Comparison of ENCODE assay signal across 28 mouse cellular contexts in genomic region chr13:24709656-24710396, GRCm38 (mm10). TPM values are rescaled to one million over a fixed set of nuclear protein-coding genes. Genes with fewer than 3 reads are reported as not detected.
DNase-seq lines count a peak whose midpoint lies in the region; ATAC-seq and TF ChIP-seq lines count a peak whose summit lies in the region.
"Had no signal": no experiment of that assay in that cellular context is flagged by ENCODE, and none has a peak within 500 bp of the region (broad histone marks: within the 10 kb centered on the region; RNA-seq: fewer than 3 reads in every experiment).

No protein-coding gene starts in this region.

- TF ChIP-seq CTCF in heart, postnatal 0 days (IDR thresholded peaks at IDR 0.05; ENCODE audit: low read depth) = no peak
- TF ChIP-seq CTCF in stomach, postnatal 0 days (IDR thresholded peaks at IDR 0.05; ENCODE audit: low read depth) = no peak

- TF ChIP-seq EP300 in heart, postnatal 0 days (IDR thresholded peaks at IDR 0.05; ENCODE audit: low read depth) = no peak
- TF ChIP-seq EP300 in stomach, postnatal 0 days (optimal IDR thresholded peaks at IDR 0.05) = no peak

- no peaks in the 10 kb centered on the region for H3K9me3 ChIP-seq in heart, postnatal 0 days (replicated peaks; ENCODE audit: control insufficient read depth, low read length)
- no peaks in the 10 kb centered on the region for H3K9me3 ChIP-seq in lung, embryonic 16.5 days (ENCODE audit: control insufficient read depth, low read length)
- no peaks in the 10 kb centered on the region for H3K9me3 ChIP-seq in stomach, postnatal 0 days (ENCODE audit: control insufficient read depth, low read length)
- H3K9me3 ChIP-seq in hindbrain, embryonic 11.5 days (ENCODE audit: control insufficient read depth, low read length) = no peaks in the 10 kb centered on the region

- intact Hi-C loops in heart, postnatal 14 days (cut with DNase I) = loop anchor here (5.0 kb wide), 1 partner anchor 67 kb away; no protein-coding TSS in a partner anchor

- H3K4me3 ChIP-seq in heart, postnatal 0 days (ENCODE audit: low read depth, low read length) = no peak overlapping the region
- no peak overlapping the region for H3K4me3 ChIP-seq in lung, embryonic 16.5 days (ENCODE audit: low read length)
- no peak overlapping the region for H3K4me3 ChIP-seq in stomach, postnatal 0 days (ENCODE audit: low read depth, low read length)
- no peak overlapping the region for H3K4me3 ChIP-seq in hindbrain, embryonic 11.5 days (ENCODE audit: low read depth, low read length)
- H3K4me3 ChIP-seq: erythroblast, embryonic 14.5 days; heart, adult 2 months; myocyte had no signal

- no peak overlapping the region for H3K9ac ChIP-seq in heart, postnatal 0 days (replicated peaks; ENCODE audit: low read depth, low read length)
- no peak overlapping the region; the same call in 1 of the 2 replicates for H3K9ac ChIP-seq in lung, embryonic 16.5 days (ENCODE audit: low read length)
- no peak overlapping the region for H3K9ac ChIP-seq in stomach, postnatal 0 days (ENCODE audit: low read length)
- no peak overlapping the region for H3K9ac ChIP-seq in hindbrain, embryonic 11.5 days (ENCODE audit: low read depth, low read length)
- H3K9ac ChIP-seq: hindbrain, embryonic 14.5 days had no signal

- 0 out of 2 replicates have a peak, but pooled peaks cover 12% of the 10 kb centered on the region for H3K4me1 ChIP-seq in heart, postnatal 0 days (ENCODE audit: control insufficient read depth, insufficient read depth)
- peaks cover 10% of the 10 kb centered on the region for H3K4me1 ChIP-seq in lung, embryonic 16.5 days (replicated peaks; ENCODE audit: control insufficient read depth, insufficient read depth, low read length)
- H3K4me1 ChIP-seq in stomach, postnatal 0 days (replicated peaks; ENCODE audit: control insufficient read depth, insufficient read depth) = no peaks in the 10 kb centered on the region
- no peaks in the 10 kb centered on the region for H3K4me1 ChIP-seq in hindbrain, embryonic 11.5 days (replicated peaks; ENCODE audit: control insufficient read depth, insufficient read depth, low read length)

- H3K36me3 ChIP-seq in heart, postnatal 0 days (replicated peaks; ENCODE audit: control insufficient read depth, insufficient read depth, low read length) = peaks cover 33% of the 10 kb centered on the region
- H3K36me3 ChIP-seq in lung, embryonic 16.5 days (ENCODE audit: control insufficient read depth, insufficient read depth, low read length) = no peaks in the 10 kb centered on the region
- no peaks in the 10 kb centered on the region for H3K36me3 ChIP-seq in stomach, postnatal 0 days (ENCODE audit: control insufficient read depth, insufficient read depth, low read length)
- H3K36me3 ChIP-seq in hindbrain, embryonic 11.5 days (ENCODE audit: control insufficient read depth, insufficient read depth, low read length) = no peaks in the 10 kb centered on the region

- peak overlapping the region; percentile 49; the same call in 1 of the 2 replicates for H3K27ac ChIP-seq in heart, postnatal 0 days (ENCODE audit: low read depth)
- peak overlapping the region; percentile 14 for H3K27ac ChIP-seq in lung, embryonic 16.5 days (ENCODE audit: low read length)
- no peak overlapping the region for H3K27ac ChIP-seq in stomach, postnatal 0 days (replicated peaks)
- no peak overlapping the region for H3K27ac ChIP-seq in hindbrain, embryonic 11.5 days (ENCODE audit: low read depth, low read length)

- no peak for ATAC-seq in heart, postnatal 0 days (ENCODE audit: insufficient read depth, low read depth)
- ATAC-seq in lung, embryonic 16.5 days (ENCODE audit: low read depth) = 0 out of 2 replicates have a peak, but pooled peaks have one; percentile 41
- ATAC-seq in stomach, postnatal 0 days (ENCODE audit: low FRiP score, low TSS enrichment) = peak; percentile 64
- ATAC-seq in hindbrain, embryonic 11.5 days (ENCODE audit: low FRiP score) = no peak
- ATAC-seq: forebrain, embryonic 14.5 days had no signal

- H3K27me3 ChIP-seq in heart, postnatal 0 days (ENCODE audit: control insufficient read depth, insufficient read depth, low read length) = no peaks in the 10 kb centered on the region
- H3K27me3 ChIP-seq in lung, embryonic 16.5 days (ENCODE audit: control insufficient read depth, insufficient read depth, low read depth, low read length) = no peaks in the 10 kb centered on the region
- no peaks in the 10 kb centered on the region for H3K27me3 ChIP-seq in stomach, postnatal 0 days (ENCODE audit: control insufficient read depth, insufficient read depth, low read length)
- H3K27me3 ChIP-seq in hindbrain, embryonic 11.5 days (ENCODE audit: control insufficient read depth, insufficient read depth, low read length) = no peaks in the 10 kb centered on the region

- H3K4me2 ChIP-seq in heart, postnatal 0 days (ENCODE audit: low read depth, low read length) = no peak overlapping the region
- H3K4me2 ChIP-seq in lung, embryonic 16.5 days (ENCODE audit: low read depth, low read length) = no peak overlapping the region
- H3K4me2 ChIP-seq in stomach, postnatal 0 days (replicated peaks; ENCODE audit: low read depth) = no peak overlapping the region
- H3K4me2 ChIP-seq in hindbrain, embryonic 11.5 days (replicated peaks; ENCODE audit: low read depth, low read length) = no peak overlapping the region
- H3K4me2 ChIP-seq: hindbrain, embryonic 14.5 days; liver, embryonic 11.5 days had no signal

- no peak for DNase-seq in heart, postnatal 0 days (ENCODE audit: low spot score)
- DNase-seq in heart, postnatal 14 days = no peak
- DNase-seq in lung, postnatal 25 days (ENCODE audit: low spot score) = no peak
- DNase-seq in stomach, postnatal 0 days (ENCODE audit: low spot score) = peak; percentile 47
- DNase-seq in B cell, adult 2 months = no peak
- no peak for DNase-seq in hindbrain, embryonic 11.5 days (ENCODE audit: low spot score)
- DNase-seq: cerebellum, adult 8-10 months; gastrocnemius, postnatal 10 days; heart, adult 2 months; kidney, postnatal 25 days; midbrain, embryonic 14.5 days; right cerebral cortex, postnatal 14 days had no signal

- 86% methylated on average over 12 of the region's 12 CpGs for WGBS in heart, postnatal 0 days
- WGBS in lung, embryonic 16.5 days = 54% methylated on average over 12 of the region's 12 CpGs
- 65% methylated on average over 12 of the region's 12 CpGs for WGBS in stomach, postnatal 0 days
- WGBS in hindbrain, embryonic 11.5 days = 73% methylated on average over 12 of the region's 12 CpGs

RNA-seq across cellular contexts. Expression of gene Armh2, which starts 31.2 kb away (rescaled TPM):
- not detected in 2 replicates for total RNA-seq in heart, postnatal 0 days (2014; rRNA removed; ENCODE audit: low replicate concordance)
- not detected in 2 replicates for polyA plus RNA-seq in heart, postnatal 0 days (2015; fragmentation: Nextera tagmentation; extraction: Ambion mirVana)
- not detected for total RNA-seq in heart, postnatal 14 days (2021)
- polyA plus RNA-seq in lung, embryonic 16.5 days (2015; fragmentation: Nextera tagmentation; extraction: Ambion mirVana) = not detected in 2 replicates
- polyA plus RNA-seq in stomach, postnatal 0 days (2015; fragmentation: Nextera tagmentation; extraction: Ambion mirVana) = not detected in 2 replicates
- polyA plus RNA-seq in hindbrain, embryonic 11.5 days (2014; fragmentation: Nextera tagmentation; extraction: Ambion mirVana) = not detected in 2 replicates
- total RNA-seq: adrenal gland, adult 18-20 months; common myeloid progenitor, adult 5-6 weeks; gastrocnemius, postnatal 10 days; heart, adult 2 months; layer of hippocampus, postnatal 10 days had no signal
- polyA plus RNA-seq: C2C12; embryonic facial prominence, embryonic 11.5 days; erythroblast, embryonic 14.5 days; forebrain, embryonic 14.5 days; heart, adult 2 months; heart, embryonic 16.5 days; hindbrain, embryonic 14.5 days; intestine, embryonic 14.5 days; limb, embryonic 11.5 days; liver, embryonic 11.5 days; midbrain, embryonic 14.5 days; neural tube, embryonic 14.5 days; urinary bladder, adult 2 months had no signal

RNA-seq across cellular contexts. Expression of gene Gmnn, which starts 51.9 kb away (rescaled TPM):
- total RNA-seq in heart, postnatal 0 days (2014; rRNA removed; ENCODE audit: low replicate concordance) = 28.2 and 29.8 TPM in 2 replicates
- polyA plus RNA-seq in heart, postnatal 0 days (2015; fragmentation: Nextera tagmentation; extraction: Ambion mirVana) = 71.7 and 81.1 TPM in 2 replicates
- total RNA-seq in heart, postnatal 14 days (2021) = 10 to 100 TPM; 32.6 to 34.4 TPM
- 103 and 110 TPM in 2 replicates for polyA plus RNA-seq in lung, embryonic 16.5 days (2015; fragmentation: Nextera tagmentation; extraction: Ambion mirVana)
- polyA plus RNA-seq in stomach, postnatal 0 days (2015; fragmentation: Nextera tagmentation; extraction: Ambion mirVana) = 39.6 and 43.3 TPM in 2 replicates
- polyA plus RNA-seq in hindbrain, embryonic 11.5 days (2014; fragmentation: Nextera tagmentation; extraction: Ambion mirVana) = 126 and 128 TPM in 2 replicates

Comparison
In these comparisons a context has a peak if more than half of its experiments do, and no peak if none do; other contexts are left out.
1. ATAC-seq: peak in lung, embryonic 16.5 days (single experiment) and stomach, postnatal 0 days (single experiment); none in heart, postnatal 0 days (single experiment) and hindbrain, embryonic 11.5 days (single experiment).
2. H3K27ac ChIP-seq: peak in heart, postnatal 0 days (single experiment) and lung, embryonic 16.5 days (single experiment); none in stomach, postnatal 0 days (single experiment) and hindbrain, embryonic 11.5 days (single experiment).